ENCODE assay signal across 10 mouse cellular contexts in the genomic region with DNA sequence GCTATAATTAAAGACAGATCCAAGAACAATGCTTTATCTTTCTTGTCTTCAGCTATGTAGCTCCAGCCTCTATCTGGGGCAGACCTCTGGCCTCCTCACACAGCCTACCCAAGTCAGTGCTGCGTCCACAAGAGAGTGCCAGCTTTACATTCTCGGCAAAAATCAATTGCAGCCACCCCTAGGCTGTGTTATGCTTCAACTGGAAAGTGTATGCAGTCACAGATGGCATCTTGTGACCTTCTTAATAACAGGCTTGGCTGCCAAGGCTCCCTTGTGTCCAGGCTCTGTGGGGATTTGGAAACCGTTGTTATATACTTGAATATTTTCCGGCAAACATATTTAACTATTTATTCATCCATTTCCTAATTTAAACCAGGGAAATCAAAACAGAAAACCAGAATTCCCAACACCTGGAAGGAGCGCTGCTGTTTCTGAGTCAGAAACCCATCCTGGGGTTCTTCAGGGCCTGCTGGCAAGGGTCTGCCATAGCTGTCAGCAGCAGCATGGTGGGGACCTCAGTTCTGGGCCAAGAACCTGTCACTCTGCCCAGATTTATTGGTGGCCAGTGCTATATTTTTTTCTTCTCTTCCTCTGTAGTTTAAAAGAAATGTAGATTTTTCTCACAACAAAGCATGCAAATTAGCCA. TPM values are rescaled to one million over a fixed set of nuclear protein-coding genes. Genes with fewer than 3 reads are reported as not detected.
DNase-seq lines count a peak whose midpoint lies in the region; ATAC-seq and TF ChIP-seq lines count a peak whose summit lies in the region.
"Had no signal": no experiment of that assay in that cellular context is flagged by ENCODE, and none has a peak within 500 bp of the region (broad histone marks: within the 10 kb centered on the region; RNA-seq: fewer than 3 reads in every experiment).

No protein-coding gene starts in this region.

- no peaks in the 10 kb centered on the region for H3K36me3 ChIP-seq in forebrain, embryonic 10.5 days (replicated peaks)
- no peaks in the 10 kb centered on the region for H3K36me3 ChIP-seq in forebrain, embryonic 12.5 days (replicated peaks)
- H3K36me3 ChIP-seq in liver, postnatal 0 days (replicated peaks; ENCODE audit: insufficient read depth, low read length), result no peaks in the 10 kb centered on the region
- H3K36me3 ChIP-seq in liver, embryonic 12.5 days, result no peaks in the 10 kb centered on the region
- H3K36me3 ChIP-seq in limb, embryonic 13.5 days, result no peaks in the 10 kb centered on the region

- H3K27me3 ChIP-seq in forebrain, embryonic 10.5 days (ENCODE audit: poor library complexity, severe bottlenecking), result no peaks in the 10 kb centered on the region
- H3K27me3 ChIP-seq in forebrain, embryonic 12.5 days, result no peaks in the 10 kb centered on the region
- H3K27me3 ChIP-seq in liver, postnatal 0 days (ENCODE audit: insufficient read depth, low read length), result no peaks in the 10 kb centered on the region
- H3K27me3 ChIP-seq in liver, embryonic 12.5 days (replicated peaks), result no peaks in the 10 kb centered on the region
- no peaks in the 10 kb centered on the region for H3K27me3 ChIP-seq in limb, embryonic 13.5 days

- no peak for TF ChIP-seq CTCF in liver, postnatal 0 days (IDR thresholded peaks at IDR 0.05; ENCODE audit: low read depth)

- peak overlapping the region; percentile 62; the same call in 1 of the 2 replicates for H3K27ac ChIP-seq in forebrain, embryonic 10.5 days
- H3K27ac ChIP-seq in forebrain, embryonic 12.5 days, result no peak overlapping the region
- no peak overlapping the region for H3K27ac ChIP-seq in liver, postnatal 0 days (ENCODE audit: low read depth)
- H3K27ac ChIP-seq in liver, embryonic 12.5 days, result no peak overlapping the region
- peak overlapping the region; percentile 80; the same call in 1 of the 2 replicates for H3K27ac ChIP-seq in limb, embryonic 13.5 days

- no peak overlapping the region for H3K9ac ChIP-seq in forebrain, embryonic 12.5 days
- H3K9ac ChIP-seq in liver, postnatal 0 days (replicated peaks), result no peak overlapping the region
- H3K9ac ChIP-seq in liver, embryonic 12.5 days, result no peak overlapping the region
- no peak overlapping the region for H3K9ac ChIP-seq in limb, embryonic 13.5 days

- no peak for ATAC-seq in forebrain, embryonic 12.5 days (ENCODE audit: low FRiP score)
- ATAC-seq in liver, postnatal 0 days, result no peak
- ATAC-seq in liver, embryonic 12.5 days, result no peak
- ATAC-seq in limb, embryonic 13.5 days (ENCODE audit: low FRiP score, low read depth), result peak; percentile 44; the same call in 1 of the 2 replicates

- TF ChIP-seq EP300 in liver, postnatal 0 days (IDR thresholded peaks at IDR 0.05; ENCODE audit: low read depth), result no peak

- peaks cover 21% of the 10 kb centered on the region for H3K4me1 ChIP-seq in forebrain, embryonic 10.5 days
- H3K4me1 ChIP-seq in forebrain, embryonic 12.5 days, result no peaks in the 10 kb centered on the region
- H3K4me1 ChIP-seq in liver, postnatal 0 days (ENCODE audit: insufficient read depth), result no peaks in the 10 kb centered on the region
- H3K4me1 ChIP-seq in liver, embryonic 12.5 days, result no peaks in the 10 kb centered on the region
- peaks cover 20% of the 10 kb centered on the region for H3K4me1 ChIP-seq in limb, embryonic 13.5 days

- H3K4me3 ChIP-seq in forebrain, embryonic 10.5 days, result no peak overlapping the region
- H3K4me3 ChIP-seq in forebrain, embryonic 12.5 days (replicated peaks), result no peak overlapping the region
- H3K4me3 ChIP-seq in liver, postnatal 0 days (ENCODE audit: low read depth, low read length), result no peak overlapping the region
- H3K4me3 ChIP-seq in liver, embryonic 12.5 days, result no peak overlapping the region
- H3K4me3 ChIP-seq in limb, embryonic 13.5 days, result no peak overlapping the region
- H3K4me3 ChIP-seq: myocyte had no signal

- DNase-seq in forebrain, embryonic 10.5 days (ENCODE audit: extremely low spot score, low spot score), result no peak
- DNase-seq in liver, postnatal 0 days, result peak; percentile 3
- peak; percentile 58 to 74 for DNase-seq in cerebellum, postnatal 14 days
- DNase-seq in kidney, postnatal 25 days, result no peak
- DNase-seq in lung, postnatal 25 days (ENCODE audit: low spot score), result no peak
- DNase-seq: lung, postnatal 10 days had no signal

- WGBS in forebrain, embryonic 10.5 days, result 79% methylated on average over 5 of the region's 5 CpGs
- WGBS in forebrain, embryonic 12.5 days, result 76% methylated on average over 5 of the region's 5 CpGs
- WGBS in liver, postnatal 0 days (ENCODE audit: insufficient replicate concordance), result 63% methylated on average over 5 of the region's 5 CpGs
- 75% methylated on average over 5 of the region's 5 CpGs for WGBS in liver, embryonic 12.5 days (ENCODE audit: insufficient replicate concordance)
- 37% methylated on average over 5 of the region's 5 CpGs for WGBS in limb, embryonic 13.5 days

- H3K4me2 ChIP-seq in forebrain, embryonic 12.5 days, result no peak overlapping the region
- H3K4me2 ChIP-seq in liver, postnatal 0 days (ENCODE audit: low read depth, low read length), result no peak overlapping the region
- no peak overlapping the region for H3K4me2 ChIP-seq in liver, embryonic 12.5 days
- no peak overlapping the region for H3K4me2 ChIP-seq in limb, embryonic 13.5 days (replicated peaks)

- H3K9me3 ChIP-seq in forebrain, embryonic 10.5 days, result no peaks in the 10 kb centered on the region; the same call in 1 of the 2 replicates
- peaks cover 19% of the 10 kb centered on the region for H3K9me3 ChIP-seq in forebrain, embryonic 12.5 days
- H3K9me3 ChIP-seq in liver, postnatal 0 days (ENCODE audit: low read length), result no peaks in the 10 kb centered on the region
- H3K9me3 ChIP-seq in liver, embryonic 12.5 days (replicated peaks), result no peaks in the 10 kb centered on the region
- peaks cover 10% of the 10 kb centered on the region; the same call in 1 of the 2 replicates for H3K9me3 ChIP-seq in limb, embryonic 13.5 days

RNA-seq across cellular contexts. Expression of a gene that starts 26.1 kb away (rescaled TPM):
- not detected in 2 replicates for polyA plus RNA-seq in forebrain, embryonic 10.5 days (2016; fragmentation: Nextera tagmentation; extraction: Ambion mirVana)
- not detected in 2 replicates for polyA plus RNA-seq in forebrain, embryonic 12.5 days (2016; fragmentation: Nextera tagmentation; extraction: Ambion mirVana)
- polyA plus RNA-seq in liver, postnatal 0 days (2015; fragmentation: Nextera tagmentation; extraction: Ambion mirVana), result not detected in 2 replicates
- polyA plus RNA-seq in liver, embryonic 12.5 days (2016; fragmentation: Nextera tagmentation; extraction: Ambion mirVana), result not detected in 2 replicates
- 0.25 TPM in 1 of 2 replicates, not detected in the other for polyA plus RNA-seq in limb, embryonic 13.5 days (2015; fragmentation: Nextera tagmentation; extraction: Ambion mirVana)
- polyA plus RNA-seq: myocyte had no signal

Comparison
In these comparisons a context has a peak if more than half of its experiments do, and no peak if none do; other contexts are left out.
1. H3K27ac ChIP-seq: peak in forebrain, embryonic 10.5 days (single experiment) and limb, embryonic 13.5 days (single experiment); none in forebrain, embryonic 12.5 days (single experiment), liver, postnatal 0 days (single experiment) and liver, embryonic 12.5 days (single experiment).
2. DNase-seq: peak in liver, postnatal 0 days (single experiment) and cerebellum, postnatal 14 days (2 of 2); none in forebrain, embryonic 10.5 days (single experiment), kidney, postnatal 25 days (0 of 2) and lung, postnatal 25 days (single experiment).